Mouse (Mus musculus) stomach, embryonic 16.5 days (tissue): ENCODE results near the gene Izumo3. TPM values are rescaled to one million over a fixed set of nuclear protein-coding genes. Genes with fewer than 3 reads are reported as not detected.
"Not testable (repeated sequence)": the region's sequence is repeated elsewhere in the genome, so short reads cannot be mapped to it uniquely, and the experiment has no call there.

ENCODE experiments used
- ATAC-seq: fragments of 200-750 bp; cut with Nextera tagmentation; 2 replicates; pipeline ENCODE4 v1.8.0; 2017; ENCODE audit warnings: moderate number of reproducible peaks, moderate TSS enrichment; ENCODE audit not compliant: insufficient read depth, low FRiP score
- H3K27ac ChIP-seq: fragments of 300-500 bp; sonication (generic); 2 replicates; pipeline ENCODE4 v1.5.1; 2014; ENCODE audit warnings: low read length
- H3K27me3 ChIP-seq: fragments of 300-500 bp; sonication (generic); 2 replicates; pipeline ENCODE4 v1.6.1; 2014; ENCODE audit warnings: low read length, control low read depth, mixed read lengths; ENCODE audit not compliant: control insufficient read depth, insufficient read depth
- H3K36me3 ChIP-seq: fragments of 300-500 bp; sonication (generic); 2 replicates; pipeline ENCODE4 v1.6.1; 2014; ENCODE audit warnings: low read length; ENCODE audit not compliant: control insufficient read depth, insufficient read depth
- H3K4me1 ChIP-seq: fragments of 300-500 bp; sonication (generic); 2 replicates; pipeline ENCODE4 v1.6.1; 2014; ENCODE audit warnings: low read length, control low read depth, mixed read lengths; ENCODE audit not compliant: control insufficient read depth, insufficient read depth
- H3K4me2 ChIP-seq: fragments of 300-500 bp; sonication (generic); 2 replicates; pipeline ENCODE4 v1.6.1; 2014; ENCODE audit warnings: low read depth, low read length, mixed read lengths
- H3K4me3 ChIP-seq: fragments of 300-500 bp; sonication (generic); replicated peaks from 2 replicates; pipeline ENCODE4 v1.5.1; 2014; ENCODE audit warnings: mild to moderate bottlenecking, low read length
- H3K9ac ChIP-seq: fragments of 300-500 bp; sonication (generic); 2 replicates; pipeline ENCODE4 v1.6.1; 2014; ENCODE audit warnings: low read length
- H3K9me3 ChIP-seq: fragments of 300-500 bp; sonication (generic); replicated peaks from 2 replicates; pipeline ENCODE4 v1.6.1; 2016; ENCODE audit warnings: low read length, control low read depth; ENCODE audit not compliant: control insufficient read depth
- WGBS: fragments of 180-500 bp; shearing (Covaris S2); extraction: QIAGEN DNeasy Blood & Tissue Kit; methylation state at CpG from one replicate; pipeline ENCODE4 v1.1.7; 2014; 5-methylcytosine and 5-hydroxymethylcytosine counted together
- polyA plus RNA-seq: library from polyadenylated mRNA; unstranded; fragments of >200 nt; fragmentation: Nextera tagmentation; extraction: Ambion mirVana; gene quantifications from 2 replicates; pipeline ENCODE4 v1.2.1, GENCODE M21; 2015

Izumo3 gene
- not detected in 2 replicates for polyA plus RNA-seq

DNA sequence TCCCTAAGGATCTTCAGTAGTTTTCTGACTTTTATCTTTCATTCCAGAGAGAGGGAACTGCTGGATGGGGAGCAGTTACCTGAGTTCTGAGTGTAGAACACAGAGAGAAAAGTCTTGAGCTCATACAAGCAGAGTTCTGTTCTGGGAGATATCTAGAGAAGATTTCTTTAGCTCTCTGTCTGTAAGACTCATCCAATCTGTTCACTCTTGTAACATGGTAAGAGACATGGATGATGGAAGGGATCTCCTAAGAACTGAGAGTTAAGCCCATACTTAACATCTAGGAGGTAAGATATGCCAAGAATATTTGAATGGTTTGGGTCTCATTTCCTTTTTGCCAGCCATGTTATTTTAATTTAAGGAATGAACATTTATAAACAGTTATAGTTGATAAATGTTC is at the start of gene Izumo3:
TSS of gene Izumo3 (minus strand) at position 101 of the 400 bp plus-strand sequence.
- Histone ChIP-seq H3K9ac (no peak within 1 kb of the TSS), H3K4me1 (no peaks in the 10 kb centered on the region), H3K9me3 (no peaks in the 10 kb centered on the region), H3K27ac (no peak within 1 kb of the TSS), H3K4me2 (no peak within 1 kb of the TSS), H3K27me3 (no peaks in the 10 kb centered on the region), H3K36me3 (no peaks in the 10 kb centered on the region), H3K4me3 (no peak within 1 kb of the TSS)
- ATAC-seq, result no peak

- H3K36me3 ChIP-seq, H3K4me1 ChIP-seq, H3K27ac ChIP-seq, H3K4me3 ChIP-seq, H3K9me3 ChIP-seq, ATAC-seq, H3K27me3 ChIP-seq, H3K4me2 ChIP-seq, H3K9ac ChIP-seq: not testable (repeated sequence)
- 85% methylated on average over 1 of the region's 1 CpGs for WGBS
These were observed 44.6 kb upstream of the Izumo3 start, which contains the start of gene Gm12666 for GRCm38 (mm10) chr4:92191649-92192048. Gm12666 (minus strand) TSS chr4:92191749.

GRCm38 (mm10) chr4:92152646-92153045 is 5.6 kb upstream of the Izumo3 start:
- Histone ChIP-seq H3K9me3 (no peaks in the 10 kb centered on the region), H3K27ac (no peak overlapping the region), H3K4me1 (no peaks in the 10 kb centered on the region), H3K4me3 (no peak overlapping the region), H3K4me2 (no peak overlapping the region), H3K27me3 (no peaks in the 10 kb centered on the region), H3K36me3 (no peaks in the 10 kb centered on the region), H3K9ac (no peak overlapping the region)
- WGBS, result 91% methylated on average over 1 of the region's 1 CpGs
- ATAC-seq, result no peak

DNA sequence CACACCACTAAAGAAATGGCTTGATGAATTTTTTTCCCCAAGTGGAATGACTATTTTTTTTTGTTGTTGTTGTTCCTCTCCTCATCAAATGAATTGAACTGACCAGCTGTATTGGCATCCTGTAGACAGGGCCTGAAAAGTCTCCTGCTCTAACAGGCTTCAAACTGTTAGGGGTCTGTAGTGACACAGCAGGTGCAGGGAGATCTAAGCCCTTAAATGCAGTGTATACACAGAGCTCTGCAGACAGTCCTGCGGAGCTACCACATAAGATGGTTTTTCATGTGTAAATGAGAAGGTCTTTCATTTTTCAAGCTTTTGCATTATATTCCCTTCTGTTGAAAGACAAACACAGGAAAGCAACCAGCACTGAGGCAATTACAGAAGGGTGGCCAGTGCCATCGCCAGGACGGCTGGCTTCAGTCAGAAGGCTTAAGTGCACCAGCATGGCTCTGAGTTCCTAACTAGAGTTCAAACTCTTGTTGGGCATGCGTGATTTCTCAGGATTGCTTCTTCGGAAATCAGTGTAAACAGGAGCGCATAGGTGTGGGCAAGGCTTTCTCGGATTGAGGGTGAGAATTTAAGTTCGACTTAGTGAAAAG is 35.5 kb downstream of the Izumo3 start:
- Histone ChIP-seq H3K9me3 (no peaks in the 10 kb centered on the region), H3K4me2 (no peak overlapping the region), H3K4me3 (no peak overlapping the region), H3K27ac (no peak overlapping the region), H3K27me3 (no peaks in the 10 kb centered on the region), H3K36me3 (no peaks in the 10 kb centered on the region), H3K4me1 (no peaks in the 10 kb centered on the region), H3K9ac (no peak overlapping the region)
- WGBS, result 50% methylated on average over 8 of the region's 8 CpGs
- ATAC-seq, result no peak

- WGBS, result 86% methylated on average over 4 of the region's 4 CpGs
- Histone ChIP-seq H3K27me3 (no peaks in the 10 kb centered on the region), H3K4me2 (no peak overlapping the region), H3K36me3 (no peaks in the 10 kb centered on the region), H3K27ac (no peak overlapping the region), H3K4me3 (no peak overlapping the region), H3K4me1 (no peaks in the 10 kb centered on the region), H3K9me3 (no peaks in the 10 kb centered on the region), H3K9ac (no peak overlapping the region)
- ATAC-seq, result no peak
These were observed 49.6 kb downstream of the Izumo3 start for GRCm38 (mm10) chr4:92097386-92097785.

GRCm38 (mm10) chr4:92095951-92096350 is 51.1 kb downstream of the Izumo3 start:
- no peaks in the 10 kb centered on the region for H3K36me3 ChIP-seq
- no peaks in the 10 kb centered on the region for H3K4me1 ChIP-seq
- H3K27me3 ChIP-seq, result no peaks in the 10 kb centered on the region
- H3K4me3 ChIP-seq, result no peak overlapping the region
- no peak overlapping the region for H3K27ac ChIP-seq
- no peak overlapping the region for H3K9ac ChIP-seq
- WGBS, result 32% methylated on average over 1 of the region's 1 CpGs
- no peak for ATAC-seq
- H3K4me2 ChIP-seq, result no peak overlapping the region
- no peaks in the 10 kb centered on the region for H3K9me3 ChIP-seq

Other genes with a start within 250 kb of the Izumo3 start
- not detected in 2 replicates for gene Gm12666, start 44.5 kb upstream of the Izumo3 start, polyA plus RNA-seq